Mouse (Mus musculus) neural tube, embryonic 14.5 days (tissue): ENCODE data around the gene Zar1. TPM values are rescaled to one million over a fixed set of nuclear protein-coding genes. Genes with fewer than 3 reads are reported as not detected.

Experiments used
- ATAC-seq: fragments of 200-750 bp; cut with Nextera tagmentation; 2 replicates; pipeline ENCODE4 v1.8.0; 2017; ENCODE audit warnings: low read depth, mild to moderate bottlenecking, moderate TSS enrichment, moderate library complexity
- H3K27ac ChIP-seq: fragments of 300-500 bp; sonication (generic); 2 replicates; pipeline ENCODE4 v1.5.1; 2014; ENCODE audit warnings: low read depth, mild to moderate bottlenecking, control low read depth, low read length, moderate library complexity, mixed read lengths
- H3K27me3 ChIP-seq: fragments of 300-500 bp; sonication (generic); 2 replicates; pipeline ENCODE4 v1.6.1; 2014; ENCODE audit warnings: low read length; ENCODE audit not compliant: control insufficient read depth, insufficient read depth
- H3K36me3 ChIP-seq: fragments of 300-500 bp; sonication (generic); 2 replicates; pipeline ENCODE4 v1.6.1; 2014; ENCODE audit warnings: low read length, mixed read lengths; ENCODE audit not compliant: control insufficient read depth, insufficient read depth
- H3K4me1 ChIP-seq: fragments of 300-500 bp; sonication (generic); 2 replicates; pipeline ENCODE4 v1.6.1; 2014; ENCODE audit warnings: low read length; ENCODE audit not compliant: control insufficient read depth, insufficient read depth
- H3K4me2 ChIP-seq: fragments of 300-500 bp; sonication (generic); 2 replicates; pipeline ENCODE4 v1.6.1; 2014; ENCODE audit warnings: mild to moderate bottlenecking, low read depth, low read length, control low read depth
- H3K4me3 ChIP-seq: fragments of 300-500 bp; sonication (generic); 2 replicates; pipeline ENCODE4 v1.5.1; 2014; ENCODE audit warnings: low read depth, low read length, control low read depth, mixed read lengths
- H3K9ac ChIP-seq: fragments of 300-500 bp; sonication (generic); replicated peaks from 2 replicates; pipeline ENCODE4 v1.6.1; 2014; ENCODE audit warnings: low read depth, mild to moderate bottlenecking, control low read depth, low read length, mixed read lengths
- H3K9me3 ChIP-seq: fragments of 300-500 bp; sonication (generic); 2 replicates; pipeline ENCODE4 v1.6.1; 2016; ENCODE audit warnings: low read length; ENCODE audit not compliant: control insufficient read depth
- WGBS: fragments of 180-500 bp; shearing (Covaris S2); extraction: QIAGEN DNeasy Blood & Tissue Kit; methylation state at CpG from one replicate; pipeline ENCODE4 v1.1.7; 2014; 5-methylcytosine and 5-hydroxymethylcytosine counted together
- polyA plus RNA-seq: library from polyadenylated mRNA; unstranded; fragments of >200 nt; fragmentation: Nextera tagmentation; extraction: Ambion mirVana; gene quantifications from 2 replicates; pipeline ENCODE4 v1.2.1, GENCODE M21; 2014

Zar1 gene
- polyA plus RNA-seq, 1 experiment from 2014 or later: 6.9 TPM

- no peak overlapping the region for H3K9ac ChIP-seq
- H3K4me3 ChIP-seq: no peak overlapping the region
- WGBS: 96% methylated on average over 3 of the region's 3 CpGs
- H3K27me3 ChIP-seq: no peaks in the 10 kb centered on the region
- H3K4me2 ChIP-seq: no peak overlapping the region
- no peak for ATAC-seq
- no peaks in the 10 kb centered on the region for H3K9me3 ChIP-seq
- H3K27ac ChIP-seq: no peak overlapping the region
- H3K4me1 ChIP-seq: no peaks in the 10 kb centered on the region
- H3K36me3 ChIP-seq: 0 out of 2 replicates have a peak, but pooled peaks cover 4% of the 10 kb centered on the region
These were observed 29.8 kb downstream of the Zar1 start for GRCm38 (mm10) chr5:72551209-72551608.

DNA sequence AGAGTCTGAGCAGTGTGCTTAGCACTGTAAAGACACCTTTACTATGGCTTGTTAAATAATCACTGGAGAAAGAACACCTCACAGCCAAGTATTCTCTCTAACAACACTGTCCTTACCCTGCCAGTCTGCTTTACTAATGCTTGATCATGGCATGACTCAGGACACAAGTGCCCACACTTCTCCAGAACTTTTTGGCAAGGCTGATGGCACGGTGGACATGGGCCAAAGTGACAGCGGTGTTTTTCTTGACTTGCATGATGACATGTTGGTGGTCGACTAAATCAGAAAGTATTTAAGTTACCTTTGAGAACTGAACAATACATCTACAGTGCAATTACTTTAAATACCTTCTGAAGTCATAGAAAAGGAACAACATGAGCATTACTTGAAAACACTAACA is 52.2 kb downstream of the Zar1 start:
- Histone ChIP-seq H3K4me1 (no peaks in the 10 kb centered on the region), H3K9ac (no peak overlapping the region), H3K27ac (no peak overlapping the region), H3K36me3 (peaks cover 16% of the 10 kb centered on the region), H3K4me3 (no peak overlapping the region), H3K4me2 (no peak overlapping the region), H3K27me3 (no peaks in the 10 kb centered on the region), H3K9me3 (no peaks in the 10 kb centered on the region)
- no peak for ATAC-seq
- whole genome bisulfite sequencing: 95% methylated on average over 3 of the region's 3 CpGs

Other genes with a start within 250 kb of the Zar1 start
- gene Corin, start 76.8 kb downstream of the Zar1 start, polyA plus RNA-seq: 1.2 and 2.4 TPM in 2 replicates
- 18.5 and 23.0 TPM in 2 replicates for gene Nfxl1, start 21.6 kb downstream of the Zar1 start, polyA plus RNA-seq
- 7.3 TPM in 2 replicates for gene Gm5868, start 6.3 kb upstream of the Zar1 start, polyA plus RNA-seq
- gene Cnga1, start 63.0 kb upstream of the Zar1 start, polyA plus RNA-seq: not detected in 2 replicates
- 0.50 and 1.2 TPM in 2 replicates for gene Nipal1, start 66.5 kb upstream of the Zar1 start, polyA plus RNA-seq
- 0.12 and 0.22 TPM in 2 replicates for gene Txk, start 171.5 kb upstream of the Zar1 start, polyA plus RNA-seq